Mouse (Mus musculus) neural tube, embryonic 12.5 days (tissue): Measurements from ENCODE around the gene Leng8. TPM values are rescaled to one million over a fixed set of nuclear protein-coding genes. Genes with fewer than 3 reads are reported as not detected.
"Not testable (repeated sequence)": the region's sequence is repeated elsewhere in the genome, so short reads cannot be mapped to it uniquely, and the experiment has no call there.

Source experiments
- ATAC-seq: fragments of 200-750 bp; cut with Nextera tagmentation; 2 replicates; pipeline ENCODE4 v1.8.0; 2017; ENCODE audit warnings: low read depth, mild to moderate bottlenecking, moderate TSS enrichment, moderate library complexity; ENCODE audit not compliant: low FRiP score
- H3K27ac ChIP-seq: fragments of 300-500 bp; sonication (generic); 2 replicates; pipeline ENCODE4 v1.5.1; 2016
- H3K27me3 ChIP-seq: fragments of 300-500 bp; sonication (generic); replicated peaks from 2 replicates; pipeline ENCODE4 v1.6.1; 2016; ENCODE audit warnings: mild to moderate bottlenecking
- H3K36me3 ChIP-seq: fragments of 300-500 bp; sonication (generic); 2 replicates; pipeline ENCODE4 v1.6.1; 2016; ENCODE audit warnings: mild to moderate bottlenecking
- H3K4me1 ChIP-seq: fragments of 300-500 bp; sonication (generic); 2 replicates; pipeline ENCODE4 v1.6.1; 2016
- H3K4me2 ChIP-seq: fragments of 300-500 bp; sonication (generic); replicated peaks from 2 replicates; pipeline ENCODE4 v1.6.1; 2016; ENCODE audit warnings: mild to moderate bottlenecking
- H3K4me3 ChIP-seq: fragments of 300-500 bp; sonication (generic); 2 replicates; pipeline ENCODE4 v1.5.1; 2016
- H3K9ac ChIP-seq: fragments of 300-500 bp; sonication (generic); 2 replicates; pipeline ENCODE4 v1.6.1; 2016; ENCODE audit warnings: mild to moderate bottlenecking
- H3K9me3 ChIP-seq: fragments of 300-500 bp; sonication (generic); 2 replicates; pipeline ENCODE4 v1.6.1; 2016; ENCODE audit warnings: mild to moderate bottlenecking
- WGBS: fragments of 180-500 bp; shearing (Covaris S2); methylation state at CpG from one replicate; pipeline ENCODE4 v1.1.7; 2016; 5-methylcytosine and 5-hydroxymethylcytosine counted together
- polyA plus RNA-seq: library from polyadenylated mRNA; unstranded; fragments of >200 nt; fragmentation: Nextera tagmentation; extraction: Ambion mirVana; gene quantifications from 2 replicates; pipeline ENCODE4 v1.2.1, GENCODE M21; 2016

The Leng8 gene
- polyA plus RNA-seq, 1 experiment from 2014 or later: 110 TPM

GRCm38 (mm10) chr7:4154356-4154755 is 17.5 kb downstream of the Leng8 start:
- no peak overlapping the region for H3K9ac ChIP-seq
- H3K4me3 ChIP-seq: no peak overlapping the region
- no peaks in the 10 kb centered on the region for H3K9me3 ChIP-seq
- no peaks in the 10 kb centered on the region for H3K36me3 ChIP-seq
- peaks cover 11% of the 10 kb centered on the region for H3K4me1 ChIP-seq
- H3K4me2 ChIP-seq: no peak overlapping the region
- 73% methylated on average over 5 of the region's 5 CpGs for WGBS
- H3K27me3 ChIP-seq: peaks cover 31% of the 10 kb centered on the region
- ATAC-seq: no peak
- H3K27ac ChIP-seq: no peak overlapping the region

DNA sequence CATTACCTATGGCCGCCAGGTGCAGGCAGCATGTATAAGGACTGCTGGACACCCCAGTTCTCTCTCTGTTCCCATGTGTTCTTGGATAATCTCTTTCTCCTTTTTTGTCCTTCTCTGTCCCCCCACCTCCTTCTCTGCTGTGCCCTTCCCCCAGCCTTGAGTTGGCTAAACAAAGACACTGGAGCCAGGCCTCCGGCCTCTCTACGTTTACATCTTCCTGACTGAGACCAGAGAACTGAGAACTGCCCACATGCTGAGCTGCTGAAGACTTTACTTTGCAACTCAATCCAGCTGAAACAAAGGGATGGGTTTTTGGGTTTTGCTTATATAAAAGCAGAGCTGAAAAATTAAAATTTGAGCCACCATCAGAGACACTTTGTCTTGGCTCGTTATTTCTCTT is 18.1 kb downstream of the Leng8 start:
- Histone ChIP-seq H3K4me3 (no peak overlapping the region), H3K27me3 (peaks cover 31% of the 10 kb centered on the region), H3K4me1 (peaks cover 8% of the 10 kb centered on the region), H3K36me3 (no peaks in the 10 kb centered on the region), H3K9ac (no peak overlapping the region), H3K27ac (no peak overlapping the region), H3K9me3 (no peaks in the 10 kb centered on the region), H3K4me2 (no peak overlapping the region)
- ATAC-seq: no peak
- 39% methylated on average over 4 of the region's 4 CpGs for WGBS

- not testable (repeated sequence) for H3K4me2 ChIP-seq, ATAC-seq, H3K27me3 ChIP-seq, H3K4me3 ChIP-seq, H3K9me3 ChIP-seq, H3K9ac ChIP-seq, H3K36me3 ChIP-seq, H3K27ac ChIP-seq
- WGBS: 96% methylated on average over 4 of the region's 4 CpGs
- H3K4me1 ChIP-seq: peaks cover 11% of the 10 kb centered on the region
These were observed 24.8 kb downstream of the Leng8 start for GRCm38 (mm10) chr7:4161596-4161995.

- WGBS: under 1% methylated on average over 11 of the region's 11 CpGs
- Histone ChIP-seq H3K27me3 (no peaks in the 10 kb centered on the region), H3K9me3 (no peaks in the 10 kb centered on the region), H3K4me1 (peaks cover 11% of the 10 kb centered on the region), H3K27ac (no peak overlapping the region), H3K36me3 (no peaks in the 10 kb centered on the region), H3K9ac (0 out of 2 replicates have a peak overlapping the region, but pooled peaks have one; percentile 51), H3K4me3 (peak overlapping the region; percentile 31), H3K4me2 (peak overlapping the region; percentile 56)
- ATAC-seq: peak; percentile 46
These were observed 26.8 kb downstream of the Leng8 start for GRCm38 (mm10) chr7:4163571-4164072.

GRCm38 (mm10) chr7:4164090-4164910 is 27.5 kb downstream of the Leng8 start, which contains the start of gene Cdc42ep5:
TSS of gene Cdc42ep5 (minus strand) at chr7:4164860.
- Histone ChIP-seq H3K4me1 (peaks cover 11% of the 10 kb centered on the region), H3K9ac (peak within 1 kb of the TSS; percentile 51), H3K9me3 (no peaks in the 10 kb centered on the region), H3K4me2 (peak within 1 kb of the TSS; percentile 56), H3K27ac (no peak within 1 kb of the TSS), H3K36me3 (no peaks in the 10 kb centered on the region), H3K4me3 (peak within 1 kb of the TSS; percentile 31), H3K27me3 (no peaks in the 10 kb centered on the region)
- peak; percentile 73 for ATAC-seq
- WGBS: 2% methylated on average over 19 of the region's 20 CpGs

DNA sequence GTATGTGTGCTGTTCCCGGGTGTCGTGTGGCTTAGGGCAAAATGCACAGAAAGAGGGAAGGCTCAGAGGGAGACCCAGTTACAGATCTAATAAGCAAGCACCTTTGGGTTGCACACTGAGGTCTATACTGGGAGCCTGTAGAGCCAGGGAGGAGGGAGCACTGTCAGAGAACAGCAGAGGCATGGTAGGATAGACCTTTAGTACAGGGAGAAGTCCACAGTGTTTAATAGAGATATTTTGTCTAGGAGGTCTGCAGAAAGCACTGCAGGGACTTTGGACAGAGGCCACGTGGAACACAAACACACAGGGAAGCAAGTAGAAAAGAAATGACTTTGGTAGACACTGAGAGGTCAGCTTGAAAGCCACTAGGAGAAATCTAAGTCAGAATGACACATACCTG is 28.4 kb downstream of the Leng8 start:
- 0 out of 2 replicates have a peak, but pooled peaks have one; percentile 11 for ATAC-seq
- no peak overlapping the region for H3K4me3 ChIP-seq
- 28% methylated on average over 3 of the region's 3 CpGs for WGBS
- H3K4me2 ChIP-seq: peak overlapping the region; percentile 56; the same call in 1 of the 2 replicates
- H3K4me1 ChIP-seq: peaks cover 11% of the 10 kb centered on the region
- no peak overlapping the region for H3K9ac ChIP-seq
- H3K9me3 ChIP-seq: no peaks in the 10 kb centered on the region
- H3K36me3 ChIP-seq: no peaks in the 10 kb centered on the region
- no peak overlapping the region for H3K27ac ChIP-seq
- no peaks in the 10 kb centered on the region for H3K27me3 ChIP-seq

DNA sequence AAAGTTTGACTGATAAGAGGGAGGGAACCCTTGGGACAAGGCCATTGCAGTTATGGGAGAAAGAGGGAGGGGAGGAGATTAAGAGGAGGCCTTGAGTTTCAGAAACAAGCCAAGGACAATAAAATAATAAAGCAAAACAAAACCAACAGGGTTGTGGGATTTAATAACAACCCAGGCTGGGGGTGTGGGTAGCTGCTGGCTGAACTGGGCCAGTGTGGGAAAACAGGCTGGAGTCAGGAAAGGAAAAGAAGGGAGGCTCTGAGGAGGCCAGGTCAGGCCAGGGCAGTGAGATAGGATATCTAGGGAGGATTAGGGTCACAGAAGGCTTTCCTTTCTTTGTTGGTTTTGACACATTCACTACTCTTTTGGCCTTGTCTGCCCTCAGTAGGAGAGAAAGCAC is 30.3 kb downstream of the Leng8 start:
- Histone ChIP-seq H3K27me3 (no peaks in the 10 kb centered on the region), H3K4me2 (no peak overlapping the region), H3K9ac (no peak overlapping the region), H3K4me1 (peaks cover 11% of the 10 kb centered on the region), H3K9me3 (no peaks in the 10 kb centered on the region), H3K27ac (no peak overlapping the region), H3K36me3 (no peaks in the 10 kb centered on the region), H3K4me3 (no peak overlapping the region)
- no peak for ATAC-seq

DNA sequence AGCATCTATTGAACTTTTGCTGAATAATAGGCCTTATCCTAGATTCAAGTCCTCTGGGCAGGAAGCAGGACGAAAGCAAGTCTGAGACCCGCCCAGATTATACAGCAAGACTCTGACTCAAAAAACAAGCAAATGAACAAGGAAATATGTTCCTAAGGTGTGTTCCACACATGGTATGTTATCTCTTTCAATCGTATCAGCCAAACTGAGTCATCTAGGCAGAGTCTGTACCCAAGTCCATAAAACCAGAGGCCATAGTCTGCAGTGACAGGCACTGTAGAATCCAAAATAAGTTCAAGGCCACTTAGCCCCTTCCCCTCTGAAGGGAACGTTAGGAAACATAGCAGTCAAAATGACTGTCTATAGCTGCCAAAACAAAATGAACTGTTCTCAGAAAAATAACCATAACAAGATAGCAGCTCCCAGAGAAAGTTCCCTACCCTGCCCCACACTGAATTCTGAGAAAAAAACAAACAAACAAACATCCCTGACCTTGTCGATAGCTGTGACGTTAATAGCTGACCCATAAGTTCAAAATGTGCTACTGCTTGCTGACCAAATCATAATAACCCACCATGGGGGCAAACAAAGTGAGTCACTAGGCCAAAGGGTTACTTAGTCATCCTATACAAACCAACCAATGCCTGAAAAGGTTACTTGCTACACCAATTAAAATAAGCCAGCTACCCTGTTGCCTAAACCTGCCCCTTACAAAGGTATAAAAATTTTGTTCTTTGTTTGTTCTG is 33.5 kb downstream of the Leng8 start:
- Histone ChIP-seq H3K9ac (no peak overlapping the region), H3K4me2 (no peak overlapping the region), H3K9me3 (no peaks in the 10 kb centered on the region), H3K27ac (no peak overlapping the region), H3K4me3 (no peak overlapping the region), H3K36me3 (no peaks in the 10 kb centered on the region), H3K4me1 (no peaks in the 10 kb centered on the region), H3K27me3 (no peaks in the 10 kb centered on the region)
- 84% methylated on average over 6 of the region's 6 CpGs for WGBS
- no peak for ATAC-seq

DNA sequence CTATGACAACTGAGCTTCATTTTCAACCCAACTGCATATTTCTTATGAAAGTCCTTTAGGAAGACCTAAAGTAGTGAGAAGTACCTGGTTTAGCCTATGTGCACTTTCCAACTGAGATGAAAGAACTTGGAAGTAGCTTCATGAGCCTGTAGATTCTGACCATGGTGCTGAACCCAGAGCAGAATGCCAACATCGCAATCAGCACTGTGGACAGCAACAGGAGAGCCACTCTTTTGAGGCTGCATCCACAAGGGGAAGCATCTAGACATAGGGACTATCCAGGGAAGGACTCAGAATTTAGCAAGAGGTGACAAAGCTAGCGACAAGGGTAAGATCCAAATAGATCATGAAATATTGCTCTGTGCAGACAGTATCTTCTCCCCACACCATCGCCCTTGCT is 41.6 kb downstream of the Leng8 start:
- WGBS: 46% methylated on average over 3 of the region's 3 CpGs
- Histone ChIP-seq H3K9ac (no peak overlapping the region), H3K4me1 (no peaks in the 10 kb centered on the region), H3K27me3 (no peaks in the 10 kb centered on the region), H3K27ac (no peak overlapping the region), H3K36me3 (no peaks in the 10 kb centered on the region), H3K4me2 (no peak overlapping the region), H3K4me3 (no peak overlapping the region), H3K9me3 (no peaks in the 10 kb centered on the region)
- ATAC-seq: no peak

Other genes starting within 250 kb of the Leng8 start
- gene Gm14548, start 238.9 kb upstream of the Leng8 start, polyA plus RNA-seq: 0.17 TPM in 1 of 2 replicates, not detected in the other
- not detected in 2 replicates for gene Lilra6, start 221.5 kb upstream of the Leng8 start, polyA plus RNA-seq
- gene Lair1, start 73.8 kb upstream of the Leng8 start, polyA plus RNA-seq: 2.5 and 3.1 TPM in 2 replicates
- 111 and 113 TPM in 2 replicates for gene Ttyh1, start 17.6 kb upstream of the Leng8 start, polyA plus RNA-seq
- 3.4 and 4.0 TPM in 2 replicates for gene Leng9, start 13.3 kb downstream of the Leng8 start, polyA plus RNA-seq
- gene Cdc42ep5, start 27.8 kb downstream of the Leng8 start, polyA plus RNA-seq: 14.1 and 14.2 TPM in 2 replicates
- not detected in 2 replicates for gene Lilra5, start 100.7 kb downstream of the Leng8 start, polyA plus RNA-seq
- not detected in 2 replicates for gene Ncr1, start 200.7 kb downstream of the Leng8 start, polyA plus RNA-seq